Mouse (Mus musculus) G1E (cell line): ENCODE measurements around the gene Dcaf6. TPM values are rescaled to one million over a fixed set of nuclear protein-coding genes. Genes with fewer than 3 reads are reported as not detected.

ENCODE experiments used
- ATAC-seq: 2 replicates; pipeline ENCODE4 v1.8.0; 2016; ENCODE audit warnings: mild to moderate bottlenecking; ENCODE audit not compliant: insufficient number of reproducible peaks, poor library complexity, low FRiP score, severe bottlenecking; ENCODE audit errors: extremely low read depth
- DNase-seq: peaks from one replicate; pipeline ENCODE4 v3.0.0; 2012; ENCODE audit warnings: low spot score
- H3K27me3 ChIP-seq: 2 replicates; pipeline ENCODE4 v1.6.1; 2012; ENCODE audit warnings: mild to moderate bottlenecking, low read length, inconsistent platforms; ENCODE audit not compliant: insufficient read depth
- H3K36me3 ChIP-seq: replicated peaks from 2 replicates; pipeline ENCODE3; 2012; ENCODE audit warnings: mild to moderate bottlenecking, inconsistent platforms
- H3K4me1 ChIP-seq: 2 replicates; pipeline ENCODE4 v1.6.1; 2012; ENCODE audit warnings: low read depth, low read length, inconsistent platforms, mixed read lengths; ENCODE audit not compliant: insufficient read depth
- H3K4me3 ChIP-seq: 2 replicates; pipeline ENCODE4 v1.5.1; 2012; ENCODE audit warnings: low read depth, mild to moderate bottlenecking, inconsistent platforms, low read length, moderate library complexity, mixed read lengths
- H3K9me3 ChIP-seq: replicated peaks from 2 replicates; pipeline ENCODE4 v1.6.1; 2012; ENCODE audit warnings: inconsistent platforms
- CTCF ChIP-seq: IDR thresholded peaks from 2 replicates; pipeline ENCODE4 v1.5.1; 2012; ENCODE audit warnings: low read depth, low read length, inconsistent platforms, mixed read lengths
- GATA1 ChIP-seq: IDR thresholded peaks from 2 replicates; pipeline ENCODE4 v1.6.1; 2012; ENCODE audit warnings: borderline replicate concordance, low read length, inconsistent platforms, mixed read lengths
- GATA2 ChIP-seq: IDR thresholded peaks from 2 replicates; pipeline ENCODE4 v1.6.1; 2012; ENCODE audit warnings: low read depth, low read length, inconsistent platforms, borderline replicate concordance
- POLR2AphosphoS5 ChIP-seq: IDR thresholded peaks from 2 replicates; pipeline ENCODE4 v1.6.1; 2012; ENCODE audit warnings: low read depth, low read length, inconsistent platforms; ENCODE audit not compliant: insufficient replicate concordance
- TAL1 ChIP-seq: conservative IDR thresholded peaks from 2 replicates; pipeline ENCODE4 v1.6.1; 2012; ENCODE audit warnings: low read depth, low read length, inconsistent platforms, mixed read lengths
- polyA plus RNA-seq: library from polyadenylated mRNA; stranded (reverse); fragments of >175 nt; gene quantifications from 2 replicates; pipeline ENCODE4 v1.2.3, GENCODE M21; 2012
- total RNA-seq, 2 experiments: library from RNA; stranded (forward) in 1 of 2; stranded (reverse) in 1 of 2; fragments of 200-1000 nt in 1 of 2; fragments of >200 nt in 1 of 2; fragmentation: Nextera tagmentation in 1 of 2; gene quantifications; 2 replicates each; pipeline ENCODE4 v1.2.3; 2014 to 2017

Dcaf6 gene
- total and polyA plus RNA-seq, 3 experiments, result 47.3 to 110 (median 65.7) TPM

DNA sequence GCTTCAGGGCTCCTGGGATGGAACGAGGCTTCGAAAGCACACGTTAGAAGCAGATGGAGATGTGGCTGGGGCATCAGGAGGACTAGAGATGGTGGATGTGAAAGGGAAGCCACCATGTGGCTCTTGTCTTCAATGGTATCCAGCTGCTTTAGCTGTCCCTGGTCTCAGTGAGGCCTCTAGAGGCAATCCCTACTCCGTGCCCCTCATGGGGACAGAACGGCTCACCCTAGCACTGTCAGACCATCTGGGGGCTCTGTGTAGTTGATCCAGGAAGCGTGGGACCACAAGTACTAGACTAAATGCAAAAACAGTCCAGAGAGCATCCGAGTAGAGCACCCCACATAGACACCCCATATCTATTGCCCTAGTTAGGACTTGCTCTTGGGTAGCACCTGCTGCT, 138.4 kb downstream of the Dcaf6 start:
- H3K36me3 ChIP-seq, result peaks cover 10% of the 10 kb centered on the region
- H3K4me3 ChIP-seq, result no peak overlapping the region
- H3K9me3 ChIP-seq, result no peaks in the 10 kb centered on the region
- no peak for TF ChIP-seq CTCF
- peaks cover 17% of the 10 kb centered on the region for H3K27me3 ChIP-seq
- ATAC-seq, result no peak
- H3K4me1 ChIP-seq, result peaks cover 29% of the 10 kb centered on the region
- no peak for DNase-seq

DNA sequence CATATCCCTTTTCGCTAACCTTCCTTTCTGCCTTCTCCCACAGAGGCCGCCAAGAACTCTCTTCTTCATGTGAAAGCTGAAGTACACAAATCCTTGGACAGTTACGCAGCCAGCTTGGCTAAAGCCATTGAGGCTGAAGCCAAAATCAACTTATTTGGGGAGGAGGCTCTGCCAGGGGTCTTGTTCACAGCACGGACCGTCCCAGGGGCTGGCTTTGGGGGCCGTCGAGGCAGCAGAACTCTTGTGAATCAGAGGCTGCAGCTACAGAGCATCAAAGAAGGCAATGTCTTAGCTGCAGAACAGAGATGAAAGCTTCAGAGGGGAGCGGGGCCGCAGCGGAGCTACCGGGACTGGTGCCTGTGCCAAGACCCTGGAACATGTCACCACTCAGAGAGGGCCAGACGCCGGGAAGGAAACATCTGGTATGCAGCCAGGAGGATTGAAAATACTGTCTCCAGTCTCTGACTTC, 138.8 kb downstream of the Dcaf6 start:
- Histone ChIP-seq H3K36me3 (peaks cover 8% of the 10 kb centered on the region), H3K4me3 (no peak overlapping the region), H3K9me3 (no peaks in the 10 kb centered on the region), H3K27me3 (peaks cover 21% of the 10 kb centered on the region), H3K4me1 (peaks cover 29% of the 10 kb centered on the region)
- no peak for DNase-seq
- no peak for ATAC-seq
- no peak for TF ChIP-seq CTCF
- TF ChIP-seq GATA1, result no peak
- TF ChIP-seq GATA2, result no peak
- TF ChIP-seq TAL1, result no peak
- TF ChIP-seq POLR2AphosphoS5, result no peak

DNA sequence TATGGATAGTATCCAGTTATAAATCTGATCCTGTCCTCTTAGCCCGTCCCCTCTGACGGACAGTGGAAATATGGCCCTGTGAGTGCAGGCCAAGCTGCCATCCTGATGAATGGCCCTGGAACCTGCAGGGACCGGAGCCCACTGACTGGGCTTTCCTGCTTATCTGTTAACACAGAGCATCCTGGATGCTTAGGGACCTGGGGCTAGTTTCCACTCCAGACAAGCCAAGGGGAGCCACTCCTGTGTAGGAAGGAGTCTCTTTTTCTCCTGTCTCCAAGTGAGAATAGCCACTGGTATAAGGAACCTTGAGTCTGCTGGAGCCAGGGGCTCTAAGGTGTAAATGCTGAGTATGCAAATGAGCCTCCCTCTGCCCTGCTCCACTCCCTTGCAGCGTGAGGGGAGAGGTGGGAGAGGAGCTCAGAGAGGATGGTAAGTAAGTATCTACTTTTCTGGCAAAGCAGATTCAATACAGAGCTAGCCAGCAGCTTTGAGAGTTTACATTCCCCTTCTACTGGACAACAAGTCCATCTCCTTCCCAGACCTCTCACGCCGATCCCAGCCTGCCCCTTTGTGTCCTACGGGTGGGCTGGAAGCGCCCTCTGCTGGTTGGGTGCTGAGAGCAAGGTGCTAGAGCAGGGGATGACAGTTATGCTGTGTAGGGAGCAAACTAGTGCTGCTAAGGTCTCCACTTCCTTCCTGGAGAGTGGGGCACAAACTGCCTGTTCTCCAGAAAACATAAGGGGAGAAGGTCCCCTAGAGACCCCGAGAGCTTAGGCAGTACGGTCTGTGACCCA, 139.9 kb downstream of the Dcaf6 start:
- H3K27me3 ChIP-seq, result peaks cover 24% of the 10 kb centered on the region
- DNase-seq (peak; percentile 49), ATAC-seq (0 out of 2 replicates have a peak, but pooled peaks have one; percentile 47)
- no peak for TF ChIP-seq TAL1
- peak; percentile 84 for TF ChIP-seq CTCF
- peaks cover 29% of the 10 kb centered on the region for H3K4me1 ChIP-seq
- no peaks in the 10 kb centered on the region for H3K9me3 ChIP-seq
- no peak overlapping the region for H3K4me3 ChIP-seq
- H3K36me3 ChIP-seq, result peaks cover 3% of the 10 kb centered on the region

DNA sequence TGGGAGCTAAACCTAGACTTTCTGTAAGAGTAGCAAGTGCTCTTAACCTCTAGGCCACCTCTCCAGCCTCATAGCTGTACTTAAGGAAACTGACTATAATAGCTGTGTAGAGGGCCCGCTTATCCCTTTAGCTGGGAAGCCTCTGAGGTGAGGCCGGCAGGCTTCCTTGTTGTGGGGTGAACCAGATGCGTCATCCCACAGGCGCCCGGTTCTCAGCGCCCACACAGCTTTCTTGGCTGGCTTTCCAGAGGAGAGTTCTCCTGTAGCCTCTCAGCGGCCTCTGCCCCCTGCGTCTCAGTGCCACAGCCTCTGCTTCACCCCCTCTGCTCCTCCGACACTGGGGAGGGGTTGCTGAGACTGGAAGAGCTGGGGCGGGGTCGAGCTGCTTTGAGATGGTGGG, 143.9 kb downstream of the Dcaf6 start:
- H3K4me1 ChIP-seq, result peaks cover 10% of the 10 kb centered on the region
- no peaks in the 10 kb centered on the region for H3K36me3 ChIP-seq
- DNase-seq (no peak), ATAC-seq (no peak)
- H3K27me3 ChIP-seq, result peaks cover 26% of the 10 kb centered on the region
- H3K4me3 ChIP-seq, result no peak overlapping the region
- H3K9me3 ChIP-seq, result no peaks in the 10 kb centered on the region
- TF ChIP-seq TAL1 (no peak), CTCF (no peak), GATA2 (no peak), POLR2AphosphoS5 (no peak), GATA1 (no peak)

DNA sequence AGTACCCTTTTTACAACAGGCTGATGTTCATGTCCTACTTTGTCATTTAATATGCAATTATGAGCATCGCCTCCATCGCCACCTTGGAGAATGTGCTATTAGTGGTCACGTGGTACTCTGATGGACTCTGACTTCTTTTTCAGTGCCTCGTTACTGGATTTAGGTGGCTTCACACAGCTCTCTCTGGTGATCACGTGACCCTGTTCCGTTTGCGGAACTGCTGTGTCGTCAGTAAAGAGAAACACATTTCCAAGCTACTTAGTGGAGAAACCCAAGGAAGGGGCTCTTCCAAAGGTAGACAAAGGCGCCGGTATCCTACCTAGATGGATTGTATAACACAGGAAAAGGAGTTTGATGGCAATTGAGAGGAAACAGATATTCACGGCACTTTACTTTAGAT, 152.1 kb downstream of the Dcaf6 start:
- TF ChIP-seq POLR2AphosphoS5, result no peak
- TF ChIP-seq TAL1, result no peak
- TF ChIP-seq CTCF, result no peak
- TF ChIP-seq GATA2, result no peak
- TF ChIP-seq GATA1, result no peak
- DNase-seq (no peak), ATAC-seq (no peak)
- Histone ChIP-seq H3K4me3 (no peak overlapping the region), H3K27me3 (peaks cover 17% of the 10 kb centered on the region), H3K36me3 (no peaks in the 10 kb centered on the region), H3K4me1 (peaks cover 3% of the 10 kb centered on the region; the same call in 1 of the 2 replicates), H3K9me3 (no peaks in the 10 kb centered on the region)

DNA sequence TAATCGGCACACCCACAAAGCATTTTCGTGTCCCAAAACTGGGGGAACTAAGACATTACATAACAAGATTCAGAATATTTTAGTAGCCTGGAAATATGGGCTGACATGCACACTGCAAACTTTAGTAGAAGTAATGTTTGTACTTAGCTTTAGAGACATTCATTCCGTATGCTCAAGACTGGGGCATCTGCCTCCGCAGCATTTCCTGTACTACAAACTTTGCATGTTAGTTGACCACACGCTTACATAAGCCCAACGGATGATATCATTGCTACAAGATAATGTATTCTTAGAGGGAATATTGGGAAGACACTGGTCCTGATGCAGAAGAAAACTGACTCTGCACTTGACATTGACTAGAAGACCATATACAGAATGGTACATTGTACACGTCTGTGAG, 155.9 kb downstream of the Dcaf6 start:
- H3K36me3 ChIP-seq, result no peaks in the 10 kb centered on the region
- no peaks in the 10 kb centered on the region for H3K9me3 ChIP-seq
- TF ChIP-seq CTCF, result no peak
- TF ChIP-seq TAL1, result no peak
- TF ChIP-seq POLR2AphosphoS5, result no peak
- no peak for TF ChIP-seq GATA2
- no peak for TF ChIP-seq GATA1
- H3K4me3 ChIP-seq, result no peak overlapping the region
- H3K4me1 ChIP-seq, result peaks cover 3% of the 10 kb centered on the region; the same call in 1 of the 2 replicates
- H3K27me3 ChIP-seq, result peaks cover 32% of the 10 kb centered on the region
- DNase-seq (no peak), ATAC-seq (no peak)

GRCm38 (mm10) chr1:165303209-165303608, 157.1 kb downstream of the Dcaf6 start:
- TF ChIP-seq GATA1, result no peak
- no peak for TF ChIP-seq TAL1
- TF ChIP-seq POLR2AphosphoS5, result no peak
- no peak for TF ChIP-seq CTCF
- TF ChIP-seq GATA2, result no peak
- Histone ChIP-seq H3K27me3 (peaks cover 30% of the 10 kb centered on the region), H3K9me3 (no peaks in the 10 kb centered on the region), H3K4me1 (peaks cover 3% of the 10 kb centered on the region; the same call in 1 of the 2 replicates), H3K36me3 (no peaks in the 10 kb centered on the region), H3K4me3 (no peak overlapping the region)
- ATAC-seq (no peak), DNase-seq (no peak)
